Mouse (Mus musculus) CH12.LX (cell line): ENCODE measurements around the gene Myo3b.

Experiments used
- CHD2 ChIP-seq: IDR thresholded peaks from 2 replicates; pipeline ENCODE4 v1.6.1; 2011; ENCODE audit warnings: low read length, improper control_type of control experiment
- ELF1 ChIP-seq: IDR thresholded peaks from 2 replicates; pipeline ENCODE4 v1.6.1; 2014; ENCODE audit warnings: low read depth, mild to moderate bottlenecking, inconsistent platforms, low read length, improper control_type of control experiment
- EP300 ChIP-seq: IDR thresholded peaks from 2 replicates; pipeline ENCODE4 v1.6.1; 2011; ENCODE audit warnings: low read length, improper control_type of control experiment
- ETS1 ChIP-seq: conservative IDR thresholded peaks from 2 replicates; pipeline ENCODE4 v1.6.1; 2012; ENCODE audit warnings: low read depth, mild to moderate bottlenecking, inconsistent platforms, low read length, improper control_type of control experiment, moderate library complexity
- MAFK ChIP-seq: IDR thresholded peaks from 2 replicates; pipeline ENCODE4 v1.6.1; 2011; ENCODE audit warnings: low read length, improper control_type of control experiment; ENCODE audit not compliant: insufficient replicate concordance
- NRF1 ChIP-seq: IDR thresholded peaks from 2 replicates; pipeline ENCODE4 v1.6.1; 2014; ENCODE audit warnings: low read depth, mild to moderate bottlenecking, inconsistent platforms, low read length, improper control_type of control experiment, moderate library complexity

DNA sequence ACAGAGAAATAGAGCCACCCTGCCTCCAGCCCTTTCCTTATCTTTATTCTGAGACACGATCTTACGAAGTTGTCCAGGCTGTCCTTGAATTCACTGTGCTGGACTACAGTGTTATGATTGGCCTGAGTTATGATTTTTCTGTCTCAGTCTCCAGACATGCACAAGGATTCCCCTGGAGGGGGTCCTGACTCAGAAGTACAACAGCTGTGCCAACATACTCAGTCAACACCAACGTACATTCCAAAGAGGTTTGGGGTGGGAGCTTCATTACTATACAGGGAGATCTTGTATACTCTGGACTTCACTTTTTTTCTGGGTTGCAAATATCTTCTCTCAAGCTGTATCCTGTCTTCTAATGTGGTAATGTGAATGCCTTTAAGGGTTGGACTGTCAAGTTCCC is 113.0 kb downstream of the Myo3b start:
- no peak for TF ChIP-seq EP300
- TF ChIP-seq CHD2, result no peak
- no peak for TF ChIP-seq MAFK
- no peak for TF ChIP-seq ELF1
- no peak for TF ChIP-seq NRF1
- no peak for TF ChIP-seq ETS1
